Mouse (Mus musculus) cerebellum, postnatal 10 days (tissue): ENCODE data around the gene Astl.
"Not testable (repeated sequence)": the region's sequence is repeated elsewhere in the genome, so short reads cannot be mapped to it uniquely, and the experiment has no call there.

Experiments
- DNase-seq, 2 experiments: peaks; one replicate each; pipeline ENCODE4 v3.0.0; 2021; ENCODE audit warnings: mixed read lengths in 2 of 2

Gene Astl

GRCm38 (mm10) chr2:127338416-127338815, at the start of gene Astl:
Gene Astl, plus strand, starts transcription at chr2:127338639.
- DNase-seq = no peak

DNA sequence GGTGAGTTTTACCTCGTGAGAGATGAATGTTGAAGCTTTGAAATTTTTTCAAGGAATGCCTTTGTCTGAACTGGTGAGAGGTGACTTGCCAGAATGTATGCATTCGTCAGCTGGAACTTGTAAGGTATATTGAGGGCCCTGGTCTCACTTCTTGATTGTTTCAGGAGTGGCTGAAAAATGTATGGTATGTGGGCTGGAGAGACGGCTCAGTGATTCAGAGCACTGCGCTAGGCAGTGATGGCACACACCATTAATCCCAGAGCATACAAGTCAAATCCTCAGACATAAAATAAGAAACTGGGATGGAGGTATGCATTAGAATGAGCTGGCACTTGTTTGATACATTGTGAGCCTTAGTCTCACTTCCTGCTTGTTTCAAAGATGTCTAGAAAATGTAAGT, 46.2 kb upstream of the Astl start:
- no peak for DNase-seq

DNA sequence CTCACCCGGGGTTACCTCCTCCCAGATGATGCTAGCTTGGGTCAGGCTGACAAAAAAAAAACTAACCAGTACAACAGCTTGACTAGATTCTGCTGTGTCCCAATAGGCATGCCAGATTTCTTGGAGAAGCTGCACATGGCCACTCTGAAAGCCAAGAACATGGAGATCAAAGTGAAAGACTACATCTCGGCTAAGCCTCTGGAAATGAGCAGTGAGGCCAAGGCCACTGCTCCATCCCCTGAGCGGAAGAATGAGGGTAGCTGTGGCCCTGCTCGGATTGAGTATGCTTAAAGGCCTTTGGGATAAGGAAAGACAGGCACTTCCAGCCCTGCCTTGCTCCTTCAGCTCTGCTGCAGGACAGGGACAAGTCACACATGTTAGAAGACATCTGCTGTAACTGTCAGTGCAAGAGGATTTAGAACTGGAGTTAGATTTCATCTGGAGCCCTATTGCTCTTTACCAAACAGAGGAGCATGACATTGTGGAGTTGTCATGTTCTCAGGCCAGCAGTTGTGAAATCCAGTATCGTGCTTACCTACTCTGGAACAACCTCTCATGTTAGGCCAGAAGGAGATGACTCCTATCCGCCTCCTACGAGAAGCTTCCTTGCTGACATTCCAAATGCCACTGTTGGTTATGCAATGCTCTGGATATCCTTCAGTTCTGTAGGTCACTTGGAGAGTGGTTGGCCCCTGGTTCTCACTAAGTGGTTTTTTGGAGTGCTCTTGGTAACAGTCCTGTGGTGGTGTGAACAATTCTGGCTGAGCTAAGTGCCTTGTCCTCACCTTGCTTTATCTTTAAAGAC, 41.2 kb upstream of the Astl start:
- no peak for DNase-seq

DNA sequence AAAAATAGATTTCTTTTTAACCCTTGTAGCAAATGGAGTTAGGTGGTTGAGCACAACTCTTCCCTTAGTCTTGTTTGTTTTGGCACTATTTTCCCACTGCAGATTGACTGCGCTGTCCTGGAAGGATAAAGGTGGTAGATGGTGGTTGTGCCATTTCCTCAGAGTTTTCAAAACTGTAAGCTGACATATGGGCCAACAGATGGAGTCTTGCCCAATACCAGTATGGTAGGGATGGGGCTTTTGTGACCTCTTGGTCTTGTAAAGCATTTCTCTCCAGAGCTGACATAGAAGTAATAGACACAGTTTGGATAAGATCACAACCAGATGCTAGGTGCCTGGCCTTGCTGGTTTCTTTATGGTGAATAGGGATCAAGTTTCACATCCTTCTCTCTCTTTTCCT, 40.4 kb upstream of the Astl start:
- DNase-seq = no peak

GRCm38 (mm10) chr2:127300701-127301100, 37.7 kb upstream of the Astl start:
- DNase-seq = no peak

DNA sequence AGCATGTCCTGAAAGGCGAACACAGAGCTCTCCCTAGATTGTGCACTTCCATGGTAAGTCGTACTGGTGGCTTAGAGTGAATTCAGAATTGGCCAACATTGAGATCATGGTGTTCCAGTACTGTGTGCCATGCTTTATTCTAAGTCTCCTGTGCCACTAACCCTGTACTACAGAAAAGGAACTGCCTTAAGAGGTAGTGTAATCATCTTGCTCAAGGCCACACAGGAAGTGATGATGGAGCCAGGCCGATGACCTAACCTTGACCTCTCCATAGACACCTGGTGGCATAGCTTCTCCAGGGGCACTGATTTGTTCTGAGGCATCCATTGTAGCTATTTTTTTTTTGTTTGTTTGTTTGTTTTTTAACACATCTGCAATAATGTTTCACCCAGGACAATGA, 36.6 kb upstream of the Astl start:
- no peak for DNase-seq

- DNase-seq = not testable (repeated sequence)
These were observed 34.2 kb upstream of the Astl start for GRCm38 (mm10) chr2:127304192-127304591.

DNA sequence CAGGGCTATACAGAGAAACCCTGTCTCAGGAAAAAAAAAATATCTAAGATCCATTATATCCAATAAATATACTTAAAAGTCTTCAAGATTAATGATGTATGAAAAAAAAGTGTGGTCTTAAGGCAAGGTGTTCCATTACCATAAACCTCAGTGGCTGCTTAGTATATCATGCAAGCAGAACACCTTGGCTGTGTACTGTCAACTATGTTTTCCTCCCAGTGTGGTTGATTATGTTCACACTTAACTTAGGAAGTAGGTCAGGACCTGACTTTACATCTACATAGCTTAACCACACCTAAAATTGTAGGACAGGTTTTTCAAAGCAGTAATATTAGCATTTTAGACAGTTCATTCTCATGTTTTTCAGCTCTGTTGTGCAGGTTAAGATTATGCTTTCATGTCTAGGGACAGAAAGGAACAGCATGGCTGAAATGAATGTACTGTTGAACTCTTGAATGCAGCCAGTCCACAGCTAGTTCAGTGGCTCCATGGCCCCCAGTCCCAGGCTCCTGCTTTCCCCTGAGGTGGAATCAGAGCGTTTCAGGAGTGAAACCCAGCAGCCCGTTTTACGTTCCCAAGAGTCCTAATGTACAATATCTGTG, 33.7 kb upstream of the Astl start:
- no peak for DNase-seq

DNA sequence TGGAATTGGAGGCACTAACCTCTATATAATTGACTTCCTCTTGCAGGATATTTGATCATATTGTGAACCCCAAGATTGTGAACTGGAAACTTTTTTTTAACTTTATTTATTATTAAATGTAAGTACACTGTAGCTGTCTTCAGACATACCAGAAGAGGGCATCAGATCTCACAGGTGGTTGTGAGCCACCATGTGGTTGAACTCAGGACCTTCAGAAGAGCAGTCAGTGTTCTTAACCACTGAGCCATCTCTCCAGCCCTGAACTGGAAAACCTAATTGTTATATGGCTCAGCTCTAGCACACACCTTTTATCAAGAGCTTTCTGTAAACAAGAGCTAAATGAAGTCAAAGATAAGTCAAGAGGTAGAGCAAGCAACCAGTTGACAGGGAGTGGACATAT, 32.3 kb upstream of the Astl start:
- DNase-seq = no peak

- DNase-seq = no peak
These were observed 31.3 kb upstream of the Astl start for GRCm38 (mm10) chr2:127307179-127307578.

- DNase-seq = peak in 1 of 2 experiments; percentile 23
These were observed 29.8 kb upstream of the Astl start for GRCm38 (mm10) chr2:127308660-127309059.

- DNase-seq = no peak
These were observed 28.2 kb upstream of the Astl start for GRCm38 (mm10) chr2:127310246-127310645.

GRCm38 (mm10) chr2:127310685-127311084, 27.8 kb upstream of the Astl start:
- DNase-seq = no peak

GRCm38 (mm10) chr2:127311193-127311592, 27.2 kb upstream of the Astl start:
- no peak for DNase-seq

DNA sequence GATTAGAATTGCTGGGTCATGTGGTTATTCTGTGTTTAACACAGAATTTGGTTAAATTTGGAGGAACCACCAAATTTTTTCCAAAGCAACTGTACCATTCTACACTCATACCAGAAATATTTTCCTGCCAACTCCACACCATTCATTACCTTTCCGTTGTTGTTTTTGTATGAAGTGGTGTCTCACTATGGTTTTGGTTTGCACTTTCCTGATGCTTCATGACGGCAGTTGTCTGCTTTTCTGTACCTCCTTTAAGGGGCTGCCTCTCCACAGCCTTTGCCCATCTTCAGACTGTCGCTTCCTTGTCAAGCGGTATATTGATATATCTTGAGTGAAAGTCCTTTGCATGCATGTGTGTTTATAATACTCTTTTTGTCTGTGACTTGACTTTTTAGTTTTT, 25.6 kb upstream of the Astl start:
- no peak for DNase-seq

DNA sequence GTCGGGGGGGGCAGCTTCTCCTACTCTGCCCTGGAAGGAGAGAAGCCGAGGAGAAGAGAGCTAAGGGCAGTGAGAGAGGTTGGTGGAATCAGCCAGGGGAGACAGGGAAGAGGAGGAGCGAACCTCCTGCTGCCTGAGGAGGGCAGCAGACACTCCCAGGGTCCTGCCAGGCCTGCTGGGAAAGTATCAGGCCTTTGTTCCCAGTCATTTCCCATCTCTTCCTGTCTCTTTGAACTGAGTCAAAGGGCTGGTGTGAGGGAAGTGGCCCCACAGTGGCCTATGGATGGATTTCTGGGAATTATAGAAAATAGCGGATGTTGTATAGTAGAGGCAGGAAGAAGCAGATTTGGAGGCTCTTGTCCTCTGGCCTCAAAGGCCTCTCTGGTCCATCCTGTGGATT, 24.6 kb upstream of the Astl start:
- no peak for DNase-seq

- no peak for DNase-seq
These were observed 23.8 kb upstream of the Astl start for GRCm38 (mm10) chr2:127314467-127315154.

DNA sequence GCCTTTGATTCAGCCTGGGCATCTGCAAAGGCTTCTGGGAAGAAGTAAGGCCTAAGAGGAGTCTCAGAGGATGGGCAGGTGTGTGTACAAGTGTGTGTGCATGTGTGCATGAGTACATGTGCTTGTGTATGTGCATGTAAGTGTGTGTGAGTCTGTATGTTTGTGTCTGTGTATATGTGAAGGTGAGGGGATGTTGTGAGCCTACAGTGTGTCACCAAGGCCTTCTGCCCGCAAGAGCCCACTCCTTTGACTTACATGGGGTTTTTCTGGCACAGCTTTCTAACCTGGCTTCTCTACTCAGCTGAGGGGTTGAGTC, 23.3 kb upstream of the Astl start:
- DNase-seq = no peak

DNA sequence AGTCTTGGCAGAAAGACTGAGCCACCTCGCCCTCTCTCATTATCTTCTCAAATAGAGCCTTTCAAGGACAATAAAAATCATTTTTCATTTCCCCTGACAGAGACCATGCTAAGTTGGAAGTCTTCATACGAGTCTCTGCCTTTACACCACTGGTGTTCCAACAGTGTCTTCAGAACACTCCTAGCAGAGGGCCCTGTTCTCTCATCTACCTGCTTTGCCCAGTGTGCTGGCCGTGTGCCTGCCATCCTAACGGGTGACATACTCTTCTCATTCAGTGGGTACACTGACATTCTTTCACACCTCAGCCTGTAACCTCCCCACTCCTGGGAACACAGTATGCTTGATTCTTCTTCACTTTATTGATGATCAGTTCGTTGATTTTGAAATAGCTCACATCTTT, 22.0 kb upstream of the Astl start:
- no peak for DNase-seq

DNA sequence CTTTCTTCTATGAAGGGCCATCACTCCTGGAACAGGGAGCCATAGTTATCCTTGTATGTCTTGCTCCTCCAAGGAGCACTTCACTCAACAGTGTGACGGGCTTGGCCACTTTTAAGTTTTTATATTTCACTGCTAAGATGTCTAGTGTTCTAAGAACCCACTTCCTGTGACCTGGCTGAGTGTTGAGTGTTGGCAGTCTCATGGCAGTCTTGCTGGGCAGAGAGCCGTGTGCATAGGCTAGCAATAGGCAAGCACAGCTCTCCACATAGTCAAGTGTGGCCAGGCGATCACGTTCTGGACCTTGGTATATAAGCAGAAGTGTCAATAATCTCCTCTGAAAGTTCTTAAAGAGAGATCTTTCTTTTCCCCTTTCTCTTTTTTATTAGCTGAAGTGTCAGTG, 20.3 kb upstream of the Astl start:
- no peak for DNase-seq

DNA sequence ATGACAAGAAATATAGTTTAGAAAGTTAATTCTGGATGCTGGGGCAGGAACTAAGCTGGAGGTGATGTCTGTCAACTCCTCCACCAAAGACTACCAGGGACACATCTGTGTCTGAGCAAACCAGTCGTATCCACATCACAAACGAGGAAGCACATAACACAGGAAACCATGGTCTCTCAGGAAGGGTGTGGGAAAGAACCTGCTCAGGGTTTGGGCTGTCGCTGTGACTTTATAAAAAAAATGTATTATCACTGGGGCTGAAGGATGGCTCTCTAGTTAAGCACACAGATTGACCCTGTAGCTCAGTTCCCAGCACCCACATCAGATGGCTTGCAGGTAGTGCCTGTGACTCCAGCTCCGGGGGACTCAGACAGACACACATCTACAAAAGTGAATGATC, 19.4 kb upstream of the Astl start:
- DNase-seq = no peak

DNA sequence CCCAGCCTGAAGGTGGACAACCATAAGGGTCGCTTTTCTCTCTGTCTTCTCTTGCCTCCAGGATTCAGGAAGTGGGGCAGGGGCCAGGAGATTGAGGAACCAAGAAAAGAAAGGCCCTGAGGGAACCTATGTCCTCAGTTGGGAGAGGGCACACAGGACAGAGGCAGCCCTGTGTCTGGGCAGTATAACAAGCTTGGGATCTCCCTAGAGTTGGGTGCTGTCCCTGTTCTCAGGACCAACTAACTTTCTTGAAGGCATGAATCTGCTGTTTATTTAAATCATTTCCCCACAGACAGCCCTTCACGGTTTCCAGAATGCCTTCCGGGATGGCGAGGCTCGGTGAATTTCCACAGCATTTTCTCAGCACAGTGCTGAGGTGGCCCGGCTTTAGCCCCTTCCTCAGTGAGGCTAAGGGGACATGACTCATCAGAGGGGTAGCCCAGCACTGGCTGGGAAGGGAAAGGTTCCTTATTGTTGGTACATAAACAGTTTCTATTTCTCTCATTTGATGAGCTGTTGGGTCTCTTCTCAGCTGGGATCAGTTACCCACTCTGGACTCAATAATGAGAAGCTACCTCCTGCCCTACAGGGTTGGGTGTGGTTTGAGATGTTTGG, 15.7 kb upstream of the Astl start:
- DNase-seq = no peak

- no peak for DNase-seq
These were observed 14.8 kb upstream of the Astl start for GRCm38 (mm10) chr2:127323667-127324066.

GRCm38 (mm10) chr2:127324456-127324855, 14.0 kb upstream of the Astl start:
- no peak for DNase-seq
